Mouse (Mus musculus) splenic B cell, adult 2 months (primary cell): ENCODE measurements around the gene Safb2.
"Not testable (repeated sequence)": the region's sequence is repeated elsewhere in the genome, so short reads cannot be mapped to it uniquely, and the experiment has no call there.

Experiments used
- DNase-seq: peaks from one replicate; pipeline ENCODE4 v3.0.0-alpha.2; 2011; ENCODE audit warnings: low read depth, low spot score
- H3K27me3 ChIP-seq: 2 replicates; pipeline ENCODE4 v1.6.1; 2012; ENCODE audit warnings: mild to moderate bottlenecking, low read length, moderate library complexity, mixed read lengths; ENCODE audit not compliant: control insufficient read depth, poor library complexity, insufficient read depth, severe bottlenecking
- H3K36me3 ChIP-seq: 2 replicates; pipeline ENCODE4 v1.6.1; 2012; ENCODE audit warnings: mild to moderate bottlenecking, low read length, moderate library complexity, mixed read lengths; ENCODE audit not compliant: control insufficient read depth, poor library complexity, insufficient read depth, severe bottlenecking

Safb2 gene

GRCm38 (mm10) chr17:56614391-56615135 is 30.2 kb upstream of the Safb2 start:
- DNase-seq = peak; percentile 25

GRCm38 (mm10) chr17:56613893-56614292 is 29.5 kb upstream of the Safb2 start:
- peak; percentile 36 for DNase-seq
- H3K36me3 ChIP-seq, H3K27me3 ChIP-seq: not testable (repeated sequence)

More at GRCm38 (mm10) chr17:56614391-56615135, 30.2 kb upstream of the Safb2 start:
- H3K36me3 ChIP-seq = peaks cover 5% of the 10 kb centered on the region
- H3K27me3 ChIP-seq = no peaks in the 10 kb centered on the region

DNA sequence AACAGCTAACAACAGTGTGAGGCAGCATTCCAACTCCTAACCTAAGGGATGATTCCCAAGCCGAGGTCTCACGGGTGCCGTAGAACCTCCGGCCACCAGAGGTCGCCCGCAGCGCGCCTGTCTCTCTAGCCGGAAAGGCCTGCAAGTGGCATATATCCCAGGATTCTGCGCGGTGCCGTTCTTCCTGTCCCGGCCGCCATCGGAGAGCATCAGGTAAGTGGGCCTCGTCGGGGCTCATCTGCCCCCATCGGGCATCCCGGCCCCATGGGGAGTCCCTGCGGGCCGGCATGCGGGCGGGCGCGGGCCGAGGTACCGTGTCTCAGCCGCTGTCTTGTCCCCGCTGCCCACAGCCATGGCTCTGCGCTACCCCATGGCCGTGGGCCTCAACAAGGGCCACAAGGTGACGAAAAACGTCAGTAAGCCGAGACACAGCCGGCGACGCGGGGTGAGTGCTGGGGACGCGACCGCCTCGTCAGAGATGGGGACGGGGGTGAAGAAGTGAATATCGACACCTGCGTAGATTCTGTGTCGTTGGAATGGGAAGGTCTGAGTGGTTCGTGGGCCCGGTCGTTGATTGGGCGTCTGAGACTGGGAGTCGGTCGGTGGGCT is 29.0 kb upstream of the Safb2 start, which contains the start of gene Rpl36:
Gene Rpl36, plus strand, starts transcription at position 181 of the 609 bp plus-strand sequence.
- DNase-seq = peak; percentile 93
- Histone ChIP-seq H3K27me3 (no peaks in the 10 kb centered on the region), H3K36me3 (peaks cover 3% of the 10 kb centered on the region; the same call in 1 of the 2 replicates)

DNA sequence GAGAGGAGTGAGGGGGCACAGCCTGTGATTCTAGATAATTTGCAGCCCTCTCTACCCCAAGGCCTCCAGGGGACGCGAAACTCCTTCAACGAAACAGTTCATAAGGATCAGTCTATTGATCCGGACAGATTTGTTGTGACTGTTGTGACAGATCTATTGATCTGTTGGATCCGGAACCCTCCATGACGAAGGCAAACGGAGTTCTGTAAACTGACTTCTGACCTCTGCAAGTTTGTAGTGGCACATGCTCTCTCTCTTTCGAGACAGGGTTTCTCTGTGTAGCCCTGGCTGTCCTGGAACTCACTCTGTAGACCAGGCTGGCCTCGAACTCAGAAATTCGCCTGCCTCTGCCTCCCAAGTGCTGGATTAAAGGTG is 28.2 kb upstream of the Safb2 start:
- not testable (repeated sequence) for DNase-seq, H3K27me3 ChIP-seq, H3K36me3 ChIP-seq

DNA sequence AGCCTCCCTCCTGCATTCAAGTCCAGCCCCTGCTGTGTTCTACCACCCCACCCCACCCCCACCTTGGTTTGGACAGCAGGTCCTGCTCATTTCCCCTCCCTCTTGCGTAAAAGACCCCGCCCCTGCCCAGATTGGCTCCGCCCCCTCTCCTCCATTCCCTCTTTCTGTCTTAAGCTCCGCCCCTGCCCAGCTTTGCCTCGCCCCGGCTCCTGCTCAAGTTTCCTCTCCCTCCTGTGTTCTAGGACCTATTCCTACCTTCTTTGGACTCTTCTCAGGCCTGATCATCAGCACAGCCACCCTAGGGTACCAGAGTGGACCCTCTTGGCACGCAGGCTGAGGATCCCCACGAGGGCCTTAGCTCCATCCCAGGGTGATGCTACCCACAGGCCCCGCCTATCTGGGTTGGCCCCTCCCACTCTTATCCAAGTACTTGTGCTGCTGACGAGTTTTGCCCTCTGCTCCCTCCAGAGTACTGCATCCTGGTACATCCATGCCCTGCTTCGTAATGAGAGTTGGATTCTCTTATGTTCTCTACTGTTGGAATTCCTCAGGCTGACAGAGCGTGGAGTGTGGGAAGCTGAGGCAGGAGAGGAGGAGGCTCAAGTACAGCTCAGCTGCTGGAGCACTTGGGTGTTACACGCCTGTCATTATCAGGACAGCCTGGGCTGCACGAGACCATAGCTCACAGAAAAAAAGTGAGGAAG is 27.6 kb upstream of the Safb2 start:
- peaks cover 3% of the 10 kb centered on the region; the same call in 1 of the 2 replicates for H3K36me3 ChIP-seq
- no peaks in the 10 kb centered on the region for H3K27me3 ChIP-seq
- DNase-seq = peak; percentile 34

DNA sequence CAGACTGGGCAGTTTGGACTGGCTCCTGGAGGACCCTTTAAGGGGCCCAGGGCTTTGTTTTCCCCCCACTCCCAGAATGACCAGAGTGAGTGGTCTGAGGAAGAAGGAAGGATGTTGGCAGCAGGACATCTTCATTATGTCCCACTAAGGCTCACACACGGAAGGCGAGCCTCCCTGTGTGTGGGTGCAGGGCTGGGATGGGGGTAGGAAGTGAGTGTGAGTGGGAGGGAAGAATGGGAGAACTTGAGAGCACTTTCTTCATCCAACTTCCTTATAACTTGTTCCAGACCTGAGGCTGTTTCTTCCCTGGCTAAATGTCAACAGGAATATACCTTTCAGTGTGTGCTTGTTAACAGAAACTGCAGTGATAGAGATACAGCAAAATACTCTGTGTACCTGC is 26.9 kb upstream of the Safb2 start:
- H3K27me3 ChIP-seq = no peaks in the 10 kb centered on the region
- H3K36me3 ChIP-seq = peaks cover 5% of the 10 kb centered on the region
- no peak for DNase-seq

- H3K27me3 ChIP-seq = no peaks in the 10 kb centered on the region
- peak; percentile 97 for DNase-seq
- peaks cover 3% of the 10 kb centered on the region for H3K36me3 ChIP-seq
These were observed 25.2 kb upstream of the Safb2 start, which contains the start of gene 2410015M20Rik for GRCm38 (mm10) chr17:56609452-56610171. Gene 2410015M20Rik, minus strand, starts transcription at chr17:56609771.

- Histone ChIP-seq H3K27me3 (no peaks in the 10 kb centered on the region), H3K36me3 (peaks cover 4% of the 10 kb centered on the region)
- DNase-seq = no peak
These were observed 24.3 kb upstream of the Safb2 start for GRCm38 (mm10) chr17:56608699-56609098.

GRCm38 (mm10) chr17:56607521-56608062 is 23.2 kb upstream of the Safb2 start:
- no peak for DNase-seq
- H3K27me3 ChIP-seq = no peaks in the 10 kb centered on the region
- peaks cover 5% of the 10 kb centered on the region for H3K36me3 ChIP-seq

DNA sequence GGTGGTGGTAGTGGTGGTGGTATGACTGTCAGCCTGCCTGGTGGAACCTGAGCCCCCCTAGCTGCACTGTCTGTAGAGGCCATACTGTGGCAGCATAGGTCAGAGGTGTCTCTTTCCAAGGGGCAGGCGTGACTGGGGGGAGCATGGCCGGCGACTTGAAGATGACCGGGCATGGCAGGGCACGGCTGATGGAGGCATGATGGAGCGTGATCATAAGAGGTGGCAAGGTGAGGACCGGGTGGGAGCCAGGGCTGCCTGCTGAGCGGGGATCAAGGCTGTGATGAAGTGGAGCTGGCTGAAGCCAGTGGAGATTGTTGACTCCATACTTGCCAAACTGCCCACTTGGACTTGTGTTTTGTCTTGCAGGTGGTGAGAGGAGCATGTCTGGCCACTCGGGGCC is 21.0 kb upstream of the Safb2 start:
- Histone ChIP-seq H3K27me3 (no peaks in the 10 kb centered on the region), H3K36me3 (peaks cover 13% of the 10 kb centered on the region)
- no peak for DNase-seq

- peaks cover 16% of the 10 kb centered on the region for H3K36me3 ChIP-seq
- DNase-seq = no peak
- H3K27me3 ChIP-seq = no peaks in the 10 kb centered on the region
These were observed 20.0 kb upstream of the Safb2 start for GRCm38 (mm10) chr17:56604422-56604821.

DNA sequence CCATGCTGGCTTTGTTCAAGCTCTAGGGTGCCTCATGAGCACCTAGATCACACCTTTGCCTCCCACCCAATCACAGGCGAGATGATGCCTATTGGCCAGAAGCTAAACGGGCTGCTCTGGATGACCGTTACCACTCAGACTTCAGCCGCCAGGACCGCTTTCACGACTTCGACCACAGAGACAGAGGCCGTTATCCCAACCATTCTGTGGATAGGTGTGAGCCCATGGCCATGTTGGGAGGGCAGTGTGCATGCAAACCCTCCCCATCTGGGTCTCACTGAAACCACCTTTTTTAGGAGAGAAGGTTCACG is 19.6 kb upstream of the Safb2 start:
- Histone ChIP-seq H3K36me3 (peaks cover 16% of the 10 kb centered on the region), H3K27me3 (no peaks in the 10 kb centered on the region)
- no peak for DNase-seq

- Histone ChIP-seq H3K27me3 (no peaks in the 10 kb centered on the region), H3K36me3 (peaks cover 16% of the 10 kb centered on the region)
- DNase-seq = no peak
These were observed 19.0 kb upstream of the Safb2 start for GRCm38 (mm10) chr17:56603186-56604069.
